Mouse (Mus musculus): ENCODE data around the gene Dag1. TPM values are rescaled to one million over a fixed set of nuclear protein-coding genes. Genes with fewer than 3 reads are reported as not detected.
"Not testable (repeated sequence)": the region's sequence is repeated elsewhere in the genome, so short reads cannot be mapped to it uniquely, and the experiment has no call there.

Dag1 gene
- polyA plus RNA-seq, 1 experiment from 2014 or later = 85.9 TPM

DNA sequence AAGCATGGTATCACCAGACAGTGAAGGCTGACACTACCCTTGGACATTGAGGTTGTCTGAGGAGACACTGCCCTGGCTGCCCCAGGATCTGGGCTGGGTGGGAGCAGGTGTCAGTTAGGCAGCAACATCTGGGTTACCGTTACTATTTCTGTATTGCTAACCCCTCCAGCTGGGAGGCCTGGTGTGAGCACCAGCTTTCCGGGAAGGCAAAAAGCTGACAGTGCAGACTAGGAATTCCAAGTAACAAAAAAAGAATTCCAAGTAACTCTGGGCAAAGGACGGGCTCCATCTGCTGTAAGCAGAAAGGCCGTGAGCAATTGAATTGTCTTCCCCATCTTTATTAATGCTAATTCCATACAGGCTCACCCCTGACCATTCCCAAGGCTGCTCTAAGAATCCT, 65.1 kb downstream of the Dag1 start:
- H3K9ac ChIP-seq = no peak overlapping the region
- no peaks in the 10 kb centered on the region for H3K9me3 ChIP-seq (replicated peaks)
- 34% methylated on average over 4 of the region's 4 CpGs for WGBS
- H3K27me3 ChIP-seq = no peaks in the 10 kb centered on the region
- no peak overlapping the region for H3K4me2 ChIP-seq (replicated peaks)
- no peak for ATAC-seq (ENCODE audit: insufficient number of reproducible peaks, low FRiP score, low TSS enrichment, low read depth)
- H3K36me3 ChIP-seq = no peaks in the 10 kb centered on the region
- peaks cover 26% of the 10 kb centered on the region for H3K4me1 ChIP-seq
- H3K4me3 ChIP-seq (replicated peaks) = no peak overlapping the region
- no peak overlapping the region for H3K27ac ChIP-seq (replicated peaks)

DNA sequence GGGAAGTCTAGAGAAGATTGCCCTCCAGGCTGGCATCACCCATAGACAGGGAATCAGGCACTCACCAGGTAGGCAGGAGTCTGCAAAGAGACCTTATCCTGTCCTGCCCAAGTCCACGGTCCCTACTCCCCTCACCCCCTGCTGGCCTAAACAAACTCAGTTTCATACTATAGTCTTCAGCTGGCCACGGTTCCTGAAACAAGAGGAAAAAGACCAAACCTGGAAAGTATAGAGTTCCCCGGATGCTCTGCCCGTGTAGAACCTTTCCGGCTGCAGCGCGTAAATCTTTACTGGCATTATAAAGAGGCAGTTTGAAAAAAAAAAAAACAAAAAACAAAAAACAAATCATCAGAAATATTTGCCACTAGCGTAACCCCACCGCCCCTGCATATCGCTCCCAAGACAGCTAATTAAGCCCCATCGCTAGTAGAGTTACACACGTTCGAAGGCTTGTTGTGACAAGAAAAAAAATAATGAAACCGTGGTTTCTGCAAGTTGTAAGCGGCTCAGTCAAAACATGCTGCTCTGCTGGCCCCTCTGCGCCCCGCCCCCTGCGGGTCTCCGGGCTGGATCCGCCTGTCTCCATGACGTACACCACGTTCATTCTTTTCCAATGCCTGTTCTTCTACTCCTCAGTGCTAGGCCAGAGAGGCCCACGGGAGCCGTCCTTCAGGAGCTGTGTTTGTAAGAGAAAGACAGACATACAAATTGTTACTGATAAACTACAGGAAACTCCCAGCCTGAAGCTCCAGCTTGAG, 66.7 kb downstream of the Dag1 start:
- 0 out of 2 replicates have a peak, but pooled peaks have one; percentile 52 for ATAC-seq (ENCODE audit: insufficient number of reproducible peaks, low FRiP score, low TSS enrichment, low read depth)
- H3K4me2 ChIP-seq (replicated peaks) = peak overlapping the region; percentile 40
- WGBS = 14% methylated on average over 24 of the region's 24 CpGs
- no peaks in the 10 kb centered on the region for H3K9me3 ChIP-seq (replicated peaks)
- peak overlapping the region; percentile 13 for H3K27ac ChIP-seq (replicated peaks)
- H3K36me3 ChIP-seq = no peaks in the 10 kb centered on the region
- no peaks in the 10 kb centered on the region for H3K27me3 ChIP-seq
- H3K4me3 ChIP-seq (replicated peaks) = peak overlapping the region; percentile 19
- no peak overlapping the region for H3K9ac ChIP-seq
- peaks cover 26% of the 10 kb centered on the region for H3K4me1 ChIP-seq

DNA sequence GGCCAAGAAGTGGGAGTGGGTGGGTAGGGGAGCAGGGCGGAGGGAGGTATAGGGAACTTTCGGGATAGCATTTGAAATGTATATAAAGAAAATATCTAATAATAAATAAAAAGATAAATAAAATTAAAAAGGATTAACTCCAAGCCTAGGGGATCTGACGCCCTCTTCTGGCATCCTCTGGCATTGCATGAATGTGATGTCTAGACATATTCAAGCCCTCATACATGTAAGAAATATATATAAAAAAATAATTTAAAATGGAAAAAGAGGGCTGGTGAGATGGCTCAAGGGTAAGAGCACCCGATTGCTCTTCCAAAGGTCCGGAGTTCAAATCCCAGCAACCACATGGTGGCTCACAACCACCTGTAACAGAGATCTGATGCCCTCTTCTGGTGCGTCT, 67.5 kb downstream of the Dag1 start:
- WGBS = 66% methylated on average over 6 of the region's 6 CpGs
- H3K9ac ChIP-seq = not testable (repeated sequence)

DNA sequence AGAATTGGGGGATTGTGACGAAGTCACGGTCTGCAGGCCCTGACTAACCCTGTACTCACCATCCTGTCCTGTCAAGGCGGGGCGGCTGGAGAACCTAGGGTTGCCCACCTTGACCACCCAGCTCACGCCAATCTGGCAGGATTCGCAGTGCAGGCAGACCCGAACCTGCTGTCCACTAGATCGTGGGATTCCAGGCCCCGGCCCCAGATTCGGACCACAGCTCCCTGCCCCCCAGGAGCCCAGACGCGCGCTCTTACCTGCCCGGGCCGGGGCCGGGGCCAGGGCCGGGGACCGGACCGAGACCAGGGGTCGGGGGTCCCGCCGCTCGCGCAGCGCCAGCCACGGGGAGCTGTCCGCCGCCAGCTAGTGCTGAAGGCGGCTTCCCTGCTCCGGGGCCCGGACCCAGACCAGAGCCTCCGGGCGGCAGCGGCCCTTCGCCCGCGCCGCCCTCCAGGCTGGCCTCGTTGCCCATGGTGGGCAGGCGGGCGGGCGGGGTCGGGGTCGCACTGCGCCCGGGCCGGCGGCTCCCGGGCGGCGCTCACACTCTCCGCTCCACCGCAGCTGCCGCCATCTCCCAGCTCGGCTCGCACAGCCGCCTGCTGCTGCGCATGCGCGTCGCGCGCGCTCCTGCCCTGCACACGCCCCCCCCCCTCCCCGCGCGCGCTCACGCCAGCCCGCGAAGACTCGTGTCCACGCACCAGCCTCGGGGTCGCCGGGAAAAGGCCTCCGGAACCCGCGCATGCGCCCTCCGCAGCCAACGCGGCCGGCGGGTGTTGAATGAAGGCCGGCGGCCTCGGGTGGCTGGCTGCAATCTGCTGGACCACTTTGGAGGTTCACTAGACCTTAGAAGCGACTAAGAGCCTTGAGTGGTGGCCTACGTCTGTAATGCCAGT, 73.7 kb downstream of the Dag1 start, which contains the start of gene Bsn:
TSS of gene Bsn (minus strand) at position 598 of the 893 bp plus-strand sequence.
- ATAC-seq (ENCODE audit: insufficient number of reproducible peaks, low FRiP score, low TSS enrichment, low read depth) = peak; percentile 58; the same call in 1 of the 2 replicates
- H3K4me2 ChIP-seq (replicated peaks) = peak within 1 kb of the TSS; percentile 85
- 2% methylated on average over 73 of the region's 91 CpGs for WGBS
- peaks cover 36% of the 10 kb centered on the region for H3K27me3 ChIP-seq
- no peaks in the 10 kb centered on the region for H3K36me3 ChIP-seq
- H3K27ac ChIP-seq (replicated peaks) = no peak within 1 kb of the TSS
- peak within 1 kb of the TSS; percentile 52 for H3K4me3 ChIP-seq (replicated peaks)
- no peaks in the 10 kb centered on the region for H3K9me3 ChIP-seq (replicated peaks)
- H3K4me1 ChIP-seq = peaks cover 5% of the 10 kb centered on the region
- no peak within 1 kb of the TSS for H3K9ac ChIP-seq

More for the DNA sequence above, 67.5 kb downstream of the Dag1 start:
- not testable (repeated sequence) for H3K27ac ChIP-seq (replicated peaks); H3K4me3 ChIP-seq (replicated peaks); H3K4me2 ChIP-seq (replicated peaks); H3K9me3 ChIP-seq (replicated peaks); H3K27me3 ChIP-seq; ATAC-seq (ENCODE audit: insufficient number of reproducible peaks, low FRiP score, low TSS enrichment, low read depth); H3K36me3 ChIP-seq
- H3K4me1 ChIP-seq = peaks cover 23% of the 10 kb centered on the region

DNA sequence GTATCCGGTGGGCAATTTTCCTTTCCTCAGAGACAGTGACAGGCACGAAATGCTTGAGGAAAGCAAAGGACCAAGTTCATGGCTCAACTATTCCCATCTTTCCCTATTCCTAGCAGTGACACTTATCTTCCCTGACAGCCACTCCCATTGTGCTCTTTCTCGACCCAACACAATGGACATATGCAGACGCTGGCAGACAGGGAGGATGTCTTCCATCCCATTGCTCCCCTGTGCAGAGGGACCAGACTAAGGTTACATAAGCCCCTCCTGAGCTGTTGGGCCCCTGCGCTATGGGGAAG, 74.3 kb downstream of the Dag1 start:
- Histone ChIP-seq H3K9me3 (replicated peaks) (no peaks in the 10 kb centered on the region), H3K27ac (replicated peaks) (no peak overlapping the region), H3K4me3 (replicated peaks) (peak overlapping the region; percentile 52; the same call in 1 of the 2 replicates), H3K9ac (no peak overlapping the region), H3K36me3 (no peaks in the 10 kb centered on the region), H3K4me2 (replicated peaks) (peak overlapping the region; percentile 85), H3K4me1 (peaks cover 5% of the 10 kb centered on the region), H3K27me3 (peaks cover 36% of the 10 kb centered on the region)
- no peak for ATAC-seq (ENCODE audit: insufficient number of reproducible peaks, low FRiP score, low TSS enrichment, low read depth)
- 48% methylated on average over 5 of the region's 5 CpGs for WGBS

DNA sequence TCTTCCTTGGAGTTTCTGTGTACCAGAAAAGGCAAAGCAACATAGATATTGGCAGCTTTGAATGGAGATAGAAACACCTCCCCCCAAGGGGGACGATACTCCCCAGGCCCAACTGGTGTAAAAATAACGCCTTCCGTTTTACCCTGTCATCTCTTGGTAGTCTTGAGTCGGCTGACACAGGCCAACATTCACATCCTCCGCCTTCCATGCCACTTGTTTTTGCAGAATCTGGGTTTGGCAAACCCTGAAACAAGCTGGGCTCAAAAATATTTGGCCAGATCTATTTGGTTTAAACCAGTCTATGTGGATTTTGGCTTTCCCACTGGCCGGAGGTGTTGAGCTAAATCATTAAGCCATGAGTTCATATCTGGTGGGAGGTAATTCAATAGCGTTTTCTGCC, 74.7 kb downstream of the Dag1 start:
- Histone ChIP-seq H3K27me3 (peaks cover 36% of the 10 kb centered on the region), H3K4me3 (replicated peaks) (no peak overlapping the region), H3K4me2 (replicated peaks) (no peak overlapping the region), H3K27ac (replicated peaks) (no peak overlapping the region), H3K36me3 (no peaks in the 10 kb centered on the region), H3K9me3 (replicated peaks) (no peaks in the 10 kb centered on the region), H3K9ac (no peak overlapping the region), H3K4me1 (peaks cover 5% of the 10 kb centered on the region)
- 81% methylated on average over 7 of the region's 7 CpGs for WGBS
- ATAC-seq (ENCODE audit: insufficient number of reproducible peaks, low FRiP score, low TSS enrichment, low read depth) = no peak

DNA sequence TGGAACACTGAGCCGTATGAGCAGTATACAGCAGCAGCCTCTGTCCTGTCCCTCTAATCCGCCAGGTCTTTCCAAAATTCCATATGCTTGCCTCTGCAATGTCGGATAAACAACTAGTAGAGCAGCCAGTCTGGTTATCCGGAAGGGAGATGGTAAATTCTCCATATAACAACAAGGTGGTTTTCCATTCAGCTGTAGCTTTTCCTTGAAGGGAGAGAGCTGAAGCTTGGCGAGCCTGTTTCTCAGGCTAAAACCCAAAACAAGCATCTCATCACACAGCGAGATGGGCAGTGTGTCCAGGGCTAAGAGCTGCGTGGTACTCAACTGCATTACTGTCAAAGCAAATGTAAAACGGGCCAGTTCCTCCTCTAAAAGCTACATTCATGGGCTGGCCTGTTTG, 75.2 kb downstream of the Dag1 start:
- ATAC-seq (ENCODE audit: insufficient number of reproducible peaks, low FRiP score, low TSS enrichment, low read depth) = no peak
- no peak overlapping the region for H3K27ac ChIP-seq (replicated peaks)
- peaks cover 36% of the 10 kb centered on the region for H3K27me3 ChIP-seq
- H3K4me1 ChIP-seq = peaks cover 5% of the 10 kb centered on the region
- no peaks in the 10 kb centered on the region for H3K9me3 ChIP-seq (replicated peaks)
- H3K9ac ChIP-seq = no peak overlapping the region
- WGBS = 65% methylated on average over 8 of the region's 8 CpGs
- no peak overlapping the region for H3K4me2 ChIP-seq (replicated peaks)
- H3K4me3 ChIP-seq (replicated peaks) = no peak overlapping the region
- H3K36me3 ChIP-seq = no peaks in the 10 kb centered on the region

DNA sequence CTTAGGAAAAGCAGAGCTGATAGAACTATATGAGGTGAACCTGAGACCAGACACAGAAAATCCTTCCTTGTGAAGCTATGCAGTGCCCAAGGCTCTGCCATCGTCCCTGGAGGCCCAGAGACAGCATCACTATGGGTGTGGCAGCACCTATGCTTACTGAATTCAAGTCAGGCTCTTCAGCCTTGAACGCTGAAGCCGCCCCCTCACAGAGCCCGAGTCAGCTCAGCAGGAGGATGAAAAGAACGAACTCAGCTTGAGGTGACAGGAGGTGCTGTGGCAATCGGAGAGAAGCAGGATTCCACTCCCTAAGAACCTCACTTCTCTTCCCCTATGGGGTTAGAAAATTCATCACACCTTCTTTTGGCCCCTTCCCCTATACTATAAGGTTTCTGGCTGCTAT, 76.1 kb downstream of the Dag1 start:
- ATAC-seq (ENCODE audit: insufficient number of reproducible peaks, low FRiP score, low TSS enrichment, low read depth) = no peak
- Histone ChIP-seq H3K27me3 (peaks cover 36% of the 10 kb centered on the region), H3K36me3 (no peaks in the 10 kb centered on the region), H3K4me2 (replicated peaks) (no peak overlapping the region), H3K4me3 (replicated peaks) (no peak overlapping the region), H3K9me3 (replicated peaks) (no peaks in the 10 kb centered on the region), H3K27ac (replicated peaks) (no peak overlapping the region), H3K4me1 (peaks cover 5% of the 10 kb centered on the region), H3K9ac (no peak overlapping the region)
- 32% methylated on average over 6 of the region's 6 CpGs for WGBS

DNA sequence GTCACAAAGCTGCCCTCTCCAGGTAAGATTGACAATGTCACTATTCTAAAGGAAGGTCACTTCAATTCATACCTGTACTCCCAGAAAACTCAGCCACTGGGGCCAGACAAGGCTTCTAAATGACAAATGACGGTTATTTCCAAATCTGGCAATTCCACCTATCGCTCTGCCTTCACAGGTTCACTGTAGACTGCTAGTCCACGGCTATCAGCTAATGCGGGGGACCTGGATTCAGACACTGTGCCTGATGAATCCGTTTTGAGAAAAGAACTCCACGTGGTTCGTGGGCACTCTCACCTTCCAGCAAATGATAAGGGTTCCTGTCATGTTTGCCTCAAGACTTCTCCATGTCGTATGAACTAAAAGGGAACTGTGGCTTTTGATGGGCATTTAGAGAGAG, 78.0 kb downstream of the Dag1 start:
- 80% methylated on average over 8 of the region's 8 CpGs for WGBS
- no peak overlapping the region for H3K4me2 ChIP-seq (replicated peaks)
- H3K9ac ChIP-seq = no peak overlapping the region
- H3K4me3 ChIP-seq (replicated peaks) = no peak overlapping the region
- no peaks in the 10 kb centered on the region for H3K9me3 ChIP-seq (replicated peaks)
- no peak overlapping the region for H3K27ac ChIP-seq (replicated peaks)
- peaks cover 5% of the 10 kb centered on the region for H3K4me1 ChIP-seq
- peaks cover 30% of the 10 kb centered on the region for H3K27me3 ChIP-seq
- no peak for ATAC-seq (ENCODE audit: insufficient number of reproducible peaks, low FRiP score, low TSS enrichment, low read depth)
- H3K36me3 ChIP-seq = no peaks in the 10 kb centered on the region

DNA sequence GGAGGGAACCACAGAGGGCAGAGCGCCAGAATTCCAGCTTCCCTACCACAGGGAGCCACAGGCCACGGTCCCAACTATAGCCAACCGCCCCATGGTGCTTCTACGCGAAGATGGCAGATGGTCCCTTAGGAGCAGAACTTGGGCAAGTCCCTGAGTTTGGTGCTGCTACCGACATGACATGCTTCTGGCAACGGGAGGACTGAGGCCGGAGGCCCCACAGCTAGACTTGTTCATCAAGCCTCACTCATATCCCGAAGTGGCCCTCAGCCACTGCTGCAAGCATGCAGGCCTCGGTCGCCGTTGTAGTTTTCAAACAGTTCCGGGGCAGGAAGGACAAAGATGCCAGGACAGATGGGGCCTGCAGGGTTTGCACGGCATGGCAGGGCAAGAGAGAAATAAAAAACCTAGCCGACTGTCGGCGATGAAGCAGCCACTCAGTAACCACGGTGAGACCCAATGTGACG, 80.2 kb downstream of the Dag1 start:
- no peak overlapping the region for H3K9ac ChIP-seq
- no peak overlapping the region for H3K4me3 ChIP-seq (replicated peaks)
- peaks cover 12% of the 10 kb centered on the region; the same call in 1 of the 2 replicates for H3K27me3 ChIP-seq
- H3K36me3 ChIP-seq = no peaks in the 10 kb centered on the region
- no peaks in the 10 kb centered on the region for H3K4me1 ChIP-seq
- no peak overlapping the region for H3K4me2 ChIP-seq (replicated peaks)
- H3K9me3 ChIP-seq (replicated peaks) = no peaks in the 10 kb centered on the region
- H3K27ac ChIP-seq (replicated peaks) = no peak overlapping the region
- no peak for ATAC-seq (ENCODE audit: insufficient number of reproducible peaks, low FRiP score, low TSS enrichment, low read depth)
- 89% methylated on average over 19 of the region's 19 CpGs for WGBS

DNA sequence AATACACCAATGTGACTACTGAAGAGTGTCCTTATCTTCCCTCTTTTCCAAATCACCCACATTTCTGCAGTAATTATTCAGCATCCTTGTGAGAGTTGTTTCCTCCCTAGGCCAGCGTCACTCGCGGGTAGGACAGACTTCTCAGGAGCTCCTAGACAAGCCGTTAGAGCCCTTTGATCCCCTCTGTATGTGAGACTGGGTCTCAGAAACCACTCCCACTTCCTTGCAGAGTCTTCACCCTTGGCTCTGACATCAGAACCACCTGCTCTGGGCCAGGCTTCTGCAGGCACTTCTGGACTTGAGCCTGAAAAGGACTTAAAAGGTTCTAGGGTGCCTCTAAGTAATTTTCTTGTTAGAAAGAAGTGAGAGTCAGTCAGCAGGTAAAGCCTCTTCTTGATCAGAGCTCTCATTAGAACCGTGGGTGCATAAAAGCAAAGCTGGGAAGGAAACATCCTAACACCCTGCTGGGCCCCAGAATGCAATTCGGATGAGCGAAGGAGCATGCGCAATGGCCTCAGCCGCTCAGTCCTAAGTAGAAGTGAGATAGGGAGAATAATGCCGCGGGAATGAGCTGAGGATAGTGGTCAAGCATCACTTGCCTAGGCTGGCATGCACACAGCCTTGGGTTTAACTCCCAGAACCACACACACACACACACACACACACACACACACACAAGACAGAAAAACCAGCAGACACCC, 80.8 kb downstream of the Dag1 start:
- 69% methylated on average over 11 of the region's 11 CpGs for WGBS
- no peak overlapping the region for H3K4me3 ChIP-seq (replicated peaks)
- no peak overlapping the region for H3K27ac ChIP-seq (replicated peaks)
- H3K27me3 ChIP-seq = 0 out of 2 replicates have a peak, but pooled peaks cover 6% of the 10 kb centered on the region
- no peaks in the 10 kb centered on the region for H3K36me3 ChIP-seq
- no peak overlapping the region for H3K4me2 ChIP-seq (replicated peaks)
- H3K4me1 ChIP-seq = no peaks in the 10 kb centered on the region
- H3K9ac ChIP-seq = no peak overlapping the region
- ATAC-seq (ENCODE audit: insufficient number of reproducible peaks, low FRiP score, low TSS enrichment, low read depth) = no peak
- H3K9me3 ChIP-seq (replicated peaks) = no peaks in the 10 kb centered on the region

All from embryonic facial prominence, embryonic 15.5 days (tissue).